ENCODE assay signal across 16 mouse cellular contexts in the genomic region with DNA sequence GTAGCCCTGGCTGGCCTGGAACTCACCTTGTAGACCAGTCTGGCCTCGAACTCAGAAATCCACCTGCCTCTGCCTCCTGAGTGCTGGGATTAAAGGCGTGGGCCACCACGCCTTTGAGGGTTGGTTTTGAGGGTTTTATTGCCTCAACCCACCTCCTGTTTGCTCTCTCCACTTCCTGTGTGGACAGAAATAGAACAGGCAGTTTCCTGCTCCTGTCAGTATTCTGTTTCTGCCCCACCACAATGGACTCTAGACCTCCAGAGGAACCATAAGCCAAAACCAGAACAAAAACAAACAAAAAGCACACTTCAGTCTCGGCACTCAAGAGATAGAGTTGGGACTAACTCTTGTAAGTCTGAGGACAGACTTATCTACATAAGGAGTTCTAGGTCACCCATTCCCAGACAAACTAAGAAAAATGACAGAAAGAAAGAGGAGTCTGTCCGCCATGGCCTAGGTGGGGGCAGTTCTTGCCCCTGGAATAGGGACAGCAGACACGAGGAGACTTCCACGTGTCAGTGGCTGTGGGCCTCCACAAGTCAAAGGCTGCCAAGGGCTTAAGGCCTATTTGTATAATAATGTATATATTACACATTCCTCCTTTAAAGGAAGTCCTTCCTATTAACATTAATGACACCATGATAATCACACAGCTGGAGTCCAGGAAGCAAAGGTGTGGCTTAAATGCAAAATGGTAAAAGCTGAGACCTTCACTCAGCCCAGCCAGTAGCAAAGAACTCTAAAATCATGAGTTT.
DNase-seq lines count a peak whose midpoint lies in the region.
"Had no signal": no experiment of that assay in that cellular context is flagged by ENCODE, and none has a peak within 500 bp of the region (broad histone marks: within the 10 kb centered on the region; RNA-seq: fewer than 3 reads in every experiment).

No protein-coding gene starts in this region.

- peak; percentile 9 for DNase-seq in thymus, postnatal 0 days (ENCODE audit: low spot score)
- no peak for DNase-seq in thymus, adult 18-20 months
- peak; percentile 4 for DNase-seq in T-cell, adult 2 months (ENCODE audit: low spot score)
- peak; percentile 24 for DNase-seq in induced T-regulatory cell, adult 2 months (ENCODE audit: low read depth)
- DNase-seq in adrenal gland, postnatal 36 days, result no peak
- no peak for DNase-seq in ovary, adult 18-20 months (ENCODE audit: low spot score)
- no peak for DNase-seq in spleen, postnatal 36 days (ENCODE audit: low spot score in 2 of 2)
- DNase-seq: cerebellum, adult 11-12 months; cerebellum, postnatal 14 days; embryo, embryonic 11 days; gastrocnemius, postnatal 36 days; heart, postnatal 10 days; kidney, adult 18-20 months; kidney, postnatal 25 days; layer of hippocampus, adult 9-11 months; liver, postnatal 0 days had no signal

Comparison
In these comparisons a context has a peak if more than half of its experiments do, and no peak if none do; other contexts are left out.
1. DNase-seq: peak in thymus, postnatal 0 days (single experiment), T-cell, adult 2 months (single experiment) and induced T-regulatory cell, adult 2 months (single experiment); none in thymus, adult 18-20 months (0 of 2), adrenal gland, postnatal 36 days (0 of 2), ovary, adult 18-20 months (single experiment) and spleen, postnatal 36 days (0 of 2).